Mouse (Mus musculus) intestine, embryonic 16.5 days (tissue): ENCODE results near the gene Isca2. TPM values are rescaled to one million over a fixed set of nuclear protein-coding genes. Genes with fewer than 3 reads are reported as not detected.

ENCODE experiments used
- ATAC-seq: fragments of 200-750 bp; cut with Nextera tagmentation; 2 replicates; pipeline ENCODE4 v1.8.0; 2017; ENCODE audit warnings: moderate TSS enrichment, moderate library complexity
- H3K27ac ChIP-seq: fragments of 300-500 bp; sonication (generic); 2 replicates; pipeline ENCODE4 v1.5.1; 2014; ENCODE audit warnings: mild to moderate bottlenecking, low read length
- H3K27me3 ChIP-seq: fragments of 300-500 bp; sonication (generic); replicated peaks from 2 replicates; pipeline ENCODE4 v1.6.1; 2014; ENCODE audit warnings: low read length, control low read depth, mixed read lengths; ENCODE audit not compliant: control insufficient read depth, insufficient read depth
- H3K36me3 ChIP-seq: fragments of 300-500 bp; sonication (generic); 2 replicates; pipeline ENCODE4 v1.6.1; 2014; ENCODE audit warnings: low read length, control low read depth; ENCODE audit not compliant: control insufficient read depth, insufficient read depth
- H3K4me1 ChIP-seq: fragments of 300-500 bp; sonication (generic); 2 replicates; pipeline ENCODE4 v1.6.1; 2014; ENCODE audit warnings: low read length, control low read depth, mixed read lengths; ENCODE audit not compliant: control insufficient read depth, insufficient read depth
- H3K4me2 ChIP-seq: fragments of 300-500 bp; sonication (generic); 2 replicates; pipeline ENCODE4 v1.6.1; 2014; ENCODE audit warnings: low read depth, low read length, control low read depth
- H3K4me3 ChIP-seq: fragments of 300-500 bp; sonication (generic); 2 replicates; pipeline ENCODE4 v1.5.1; 2014; ENCODE audit warnings: mild to moderate bottlenecking, low read length
- H3K9ac ChIP-seq: fragments of 300-500 bp; sonication (generic); 2 replicates; pipeline ENCODE4 v1.6.1; 2014; ENCODE audit warnings: low read depth, low read length
- H3K9me3 ChIP-seq: fragments of 300-500 bp; sonication (generic); 2 replicates; pipeline ENCODE4 v1.6.1; 2016; ENCODE audit warnings: low read length, control low read depth; ENCODE audit not compliant: control insufficient read depth
- WGBS: fragments of 180-500 bp; shearing (Covaris S2); extraction: QIAGEN DNeasy Blood & Tissue Kit; methylation state at CpG from one replicate; pipeline ENCODE4 v1.1.7; 2014; 5-methylcytosine and 5-hydroxymethylcytosine counted together
- polyA plus RNA-seq: library from polyadenylated mRNA; unstranded; fragments of >200 nt; fragmentation: Nextera tagmentation; extraction: Ambion mirVana; gene quantifications from 2 replicates; pipeline ENCODE4 v1.2.1, GENCODE M21; 2015

Isca2 gene
- polyA plus RNA-seq, 1 experiment from 2014 or later, result 150 TPM

GRCm38 (mm10) chr12:84766113-84766735 is 6.8 kb upstream of the Isca2 start:
- H3K4me2 ChIP-seq, result no peak overlapping the region
- peaks cover 6% of the 10 kb centered on the region for H3K36me3 ChIP-seq
- WGBS, result 61% methylated on average over 5 of the region's 5 CpGs
- peak overlapping the region; percentile 65; the same call in 1 of the 2 replicates for H3K27ac ChIP-seq
- no peaks in the 10 kb centered on the region for H3K9me3 ChIP-seq
- peak; percentile 75 for ATAC-seq
- 0 out of 2 replicates have a peak overlapping the region, but pooled peaks have one; percentile 15 for H3K9ac ChIP-seq
- H3K27me3 ChIP-seq, result no peaks in the 10 kb centered on the region
- no peak overlapping the region for H3K4me3 ChIP-seq
- peaks cover 18% of the 10 kb centered on the region for H3K4me1 ChIP-seq

GRCm38 (mm10) chr12:84767510-84767909 is 5.5 kb upstream of the Isca2 start:
- H3K36me3 ChIP-seq, result peaks cover 6% of the 10 kb centered on the region
- no peak for ATAC-seq
- WGBS, result 76% methylated on average over 6 of the region's 6 CpGs

GRCm38 (mm10) chr12:84769624-84770023 is 3.4 kb upstream of the Isca2 start:
- Histone ChIP-seq H3K27me3 (no peaks in the 10 kb centered on the region), H3K36me3 (peaks cover 1% of the 10 kb centered on the region), H3K9me3 (no peaks in the 10 kb centered on the region), H3K4me1 (peaks cover 28% of the 10 kb centered on the region), H3K4me2 (no peak overlapping the region), H3K27ac (no peak overlapping the region), H3K9ac (no peak overlapping the region), H3K4me3 (no peak overlapping the region)
- 63% methylated on average over 7 of the region's 7 CpGs for WGBS
- ATAC-seq, result no peak

More at GRCm38 (mm10) chr12:84767510-84767909, 5.5 kb upstream of the Isca2 start:
- Histone ChIP-seq H3K9me3 (no peaks in the 10 kb centered on the region), H3K4me1 (peaks cover 18% of the 10 kb centered on the region), H3K4me2 (no peak overlapping the region), H3K27ac (no peak overlapping the region), H3K27me3 (no peaks in the 10 kb centered on the region), H3K4me3 (no peak overlapping the region), H3K9ac (no peak overlapping the region)

GRCm38 (mm10) chr12:84771981-84772520 is 1.0 kb upstream of the Isca2 start:
- Histone ChIP-seq H3K9ac (peak overlapping the region; percentile 89), H3K36me3 (no peaks in the 10 kb centered on the region; the same call in 1 of the 2 replicates), H3K4me2 (peak overlapping the region; percentile 72), H3K9me3 (no peaks in the 10 kb centered on the region), H3K27me3 (no peaks in the 10 kb centered on the region), H3K27ac (peak overlapping the region; percentile 96), H3K4me1 (peaks cover 21% of the 10 kb centered on the region), H3K4me3 (peak overlapping the region; percentile 73)
- ATAC-seq, result no peak
- WGBS, result 3% methylated on average over 10 of the region's 10 CpGs

GRCm38 (mm10) chr12:84773476-84773875 is 425 bp downstream of the Isca2 start:
- no peaks in the 10 kb centered on the region for H3K9me3 ChIP-seq
- H3K4me2 ChIP-seq, result peak overlapping the region; percentile 86
- peak overlapping the region; percentile 73 for H3K4me3 ChIP-seq
- no peaks in the 10 kb centered on the region for H3K27me3 ChIP-seq
- peaks cover 21% of the 10 kb centered on the region for H3K4me1 ChIP-seq
- H3K36me3 ChIP-seq, result no peaks in the 10 kb centered on the region; the same call in 1 of the 2 replicates
- WGBS, result under 1% methylated on average over 20 of the region's 20 CpGs
- ATAC-seq, result peak; percentile 4
- H3K9ac ChIP-seq, result peak overlapping the region; percentile 89
- peak overlapping the region; percentile 59 for H3K27ac ChIP-seq

- peak overlapping the region; percentile 73 for H3K4me3 ChIP-seq
- ATAC-seq, result no peak
- no peaks in the 10 kb centered on the region for H3K27me3 ChIP-seq
- peak overlapping the region; percentile 86 for H3K4me2 ChIP-seq
- H3K4me1 ChIP-seq, result peaks cover 20% of the 10 kb centered on the region
- H3K27ac ChIP-seq, result no peak overlapping the region
- no peaks in the 10 kb centered on the region for H3K9me3 ChIP-seq
- 77% methylated on average over 6 of the region's 6 CpGs for WGBS
- H3K36me3 ChIP-seq, result no peaks in the 10 kb centered on the region
- H3K9ac ChIP-seq, result no peak overlapping the region
Observed at GRCm38 (mm10) chr12:84774376-84774775, 1.3 kb downstream of the Isca2 start.

GRCm38 (mm10) chr12:84776229-84776628 is 3.2 kb downstream of the Isca2 start:
- Histone ChIP-seq H3K4me2 (no peak overlapping the region), H3K9me3 (no peaks in the 10 kb centered on the region), H3K4me1 (peaks cover 11% of the 10 kb centered on the region), H3K27ac (no peak overlapping the region), H3K4me3 (no peak overlapping the region), H3K9ac (no peak overlapping the region), H3K36me3 (no peaks in the 10 kb centered on the region), H3K27me3 (no peaks in the 10 kb centered on the region)
- no peak for ATAC-seq

- peak overlapping the region; percentile 48 for H3K4me2 ChIP-seq
- H3K27me3 ChIP-seq, result no peaks in the 10 kb centered on the region
- peaks cover 8% of the 10 kb centered on the region for H3K4me1 ChIP-seq
- no peaks in the 10 kb centered on the region for H3K9me3 ChIP-seq
- H3K36me3 ChIP-seq, result no peaks in the 10 kb centered on the region
- peak overlapping the region; percentile 59 for H3K9ac ChIP-seq
- WGBS, result 23% methylated on average over 25 of the region's 25 CpGs
- ATAC-seq, result peak; percentile 96
- H3K4me3 ChIP-seq, result peak overlapping the region; percentile 32
- H3K27ac ChIP-seq, result peak overlapping the region; percentile 72
Observed at GRCm38 (mm10) chr12:84784604-84785381, 11.7 kb downstream of the Isca2 start.

- Histone ChIP-seq H3K36me3 (no peaks in the 10 kb centered on the region), H3K9ac (no peak overlapping the region), H3K27ac (no peak overlapping the region), H3K4me3 (no peak overlapping the region), H3K4me2 (no peak overlapping the region), H3K27me3 (no peaks in the 10 kb centered on the region), H3K9me3 (no peaks in the 10 kb centered on the region), H3K4me1 (peaks cover 8% of the 10 kb centered on the region)
- no peak for ATAC-seq
- 84% methylated on average over 5 of the region's 5 CpGs for WGBS
Observed at GRCm38 (mm10) chr12:84786091-84786490, 13.0 kb downstream of the Isca2 start.
